Mouse (Mus musculus) urinary bladder, adult 18-20 months (tissue): Measurements from ENCODE around the gene Sema4d.

Experiments used
- DNase-seq, 2 experiments: peaks; one replicate each; pipeline ENCODE4 v3.0.0; 2022; ENCODE audit warnings: low spot score in 2 of 2, mixed read lengths in 2 of 2

Gene Sema4d

GRCm38 (mm10) chr13:51642171-51642778 is 151.3 kb downstream of the Sema4d start:
- DNase-seq = no peak

- no peak for DNase-seq
Observed at GRCm38 (mm10) chr13:51641424-51641823, 152.1 kb downstream of the Sema4d start.

- no peak for DNase-seq
Observed at GRCm38 (mm10) chr13:51638958-51639357, 154.6 kb downstream of the Sema4d start.
